Mouse (Mus musculus) gastrocnemius, postnatal 4 days (tissue): ENCODE measurements around the gene Xbp1. TPM values are rescaled to one million over a fixed set of nuclear protein-coding genes. Genes with fewer than 3 reads are reported as not detected.

ENCODE experiments used
- DNase-seq, 2 experiments: peaks; one replicate each; pipeline ENCODE4 v3.0.0; 2021 to 2022; ENCODE audit warnings: low spot score in 2 of 2, mixed read lengths in 2 of 2
- total RNA-seq, 2 experiments: library from RNA; stranded (reverse); gene quantifications; 2 replicates each; pipeline ENCODE4 v1.2.3; 2021

Xbp1 gene
- total RNA-seq, 2 experiments from 2014 or later, result 80.7 to 86.6 TPM

GRCm38 (mm10) chr11:5566506-5566905 is 46.0 kb downstream of the Xbp1 start:
- no peak for DNase-seq

- no peak for DNase-seq
These were observed 47.2 kb downstream of the Xbp1 start for GRCm38 (mm10) chr11:5567654-5568053.

GRCm38 (mm10) chr11:5568082-5568481 is 47.6 kb downstream of the Xbp1 start:
- no peak for DNase-seq

- no peak for DNase-seq
These were observed 49.0 kb downstream of the Xbp1 start, which contains the start of gene Ankrd36 for GRCm38 (mm10) chr11:5569474-5569873. TSS of gene Ankrd36 (plus strand) at chr11:5569684.

- DNase-seq, result no peak
These were observed 51.4 kb downstream of the Xbp1 start for GRCm38 (mm10) chr11:5571856-5572255.

- DNase-seq, result no peak
These were observed 53.4 kb downstream of the Xbp1 start for GRCm38 (mm10) chr11:5573821-5574220.

- DNase-seq, result no peak
These were observed 54.6 kb downstream of the Xbp1 start for GRCm38 (mm10) chr11:5575046-5575445.

Other genes with a start within 250 kb of the Xbp1 start
- gene Znrf3, start 75.8 kb upstream of the Xbp1 start, total RNA-seq, result 10 to 100 TPM; 21.4 to 22.6 TPM
- gene Ccdc117, start 21.5 kb downstream of the Xbp1 start, total RNA-seq, result 10 to 100 TPM; 15.7 to 16.0 TPM
- not detected for gene Ankrd36, start 49.0 kb downstream of the Xbp1 start, total RNA-seq
- gene Mrps24, start 195.0 kb downstream of the Xbp1 start, total RNA-seq, result 10 to 100 TPM; 67.8 to 84.1 TPM
- 10 to 100 TPM; 40.0 to 40.8 TPM for gene Urgcp, start 241.7 kb downstream of the Xbp1 start, total RNA-seq